Mouse (Mus musculus) embryonic facial prominence, embryonic 10.5 days (tissue): ENCODE measurements around the gene Map3k12. TPM values are rescaled to one million over a fixed set of nuclear protein-coding genes. Genes with fewer than 3 reads are reported as not detected.

Source experiments
- DNase-seq: peaks from one replicate; pipeline ENCODE4 v3.0.0-alpha.2; 2017; ENCODE audit warnings: low spot score
- H3K27ac ChIP-seq: fragments of 300-500 bp; sonication (generic); replicated peaks from 2 replicates; pipeline ENCODE4 v1.5.1; 2016; ENCODE audit warnings: mild to moderate bottlenecking
- H3K27me3 ChIP-seq: fragments of 300-500 bp; sonication (generic); replicated peaks from 2 replicates; pipeline ENCODE4 v1.6.1; 2016; ENCODE audit warnings: low read depth, mild to moderate bottlenecking; ENCODE audit not compliant: poor library complexity, severe bottlenecking
- H3K36me3 ChIP-seq: fragments of 300-500 bp; sonication (generic); replicated peaks from 2 replicates; pipeline ENCODE4 v1.6.1; 2016; ENCODE audit warnings: mild to moderate bottlenecking, moderate library complexity
- H3K4me1 ChIP-seq: fragments of 300-500 bp; sonication (generic); 2 replicates; pipeline ENCODE4 v1.6.1; 2016
- H3K4me3 ChIP-seq: fragments of 300-500 bp; sonication (generic); 2 replicates; pipeline ENCODE4 v1.5.1; 2016; ENCODE audit warnings: mild to moderate bottlenecking, moderate library complexity
- H3K9me3 ChIP-seq: fragments of 300-500 bp; sonication (generic); 2 replicates; pipeline ENCODE4 v1.6.1; 2016; ENCODE audit warnings: mild to moderate bottlenecking
- WGBS: fragments of 180-500 bp; shearing (Covaris S2); methylation state at CpG from one replicate; pipeline ENCODE4 v1.1.7; 2016; 5-methylcytosine and 5-hydroxymethylcytosine counted together
- polyA plus RNA-seq: library from polyadenylated mRNA; unstranded; fragments of >200 nt; fragmentation: Nextera tagmentation; extraction: Ambion mirVana; gene quantifications from 2 replicates; pipeline ENCODE4 v1.2.1, GENCODE M21; 2016

The Map3k12 gene
- polyA plus RNA-seq, 1 experiment from 2014 or later, result 32.3 TPM

GRCm38 (mm10) chr15:102498322-102498721, 18.5 kb downstream of the Map3k12 start:
- WGBS, result 92% methylated on average over 3 of the region's 3 CpGs
- DNase-seq, result no peak

GRCm38 (mm10) chr15:102487664-102488063, 29.2 kb downstream of the Map3k12 start:
- peaks cover 100% of the 10 kb centered on the region for H3K36me3 ChIP-seq

More at GRCm38 (mm10) chr15:102498322-102498721, 18.5 kb downstream of the Map3k12 start:
- H3K4me3 ChIP-seq, result no peak overlapping the region
- H3K9me3 ChIP-seq, result no peaks in the 10 kb centered on the region
- no peaks in the 10 kb centered on the region for H3K27me3 ChIP-seq
- H3K4me1 ChIP-seq, result no peaks in the 10 kb centered on the region
- no peak overlapping the region for H3K27ac ChIP-seq
- peaks cover 99% of the 10 kb centered on the region for H3K36me3 ChIP-seq

GRCm38 (mm10) chr15:102485853-102486252, 31.0 kb downstream of the Map3k12 start:
- 94% methylated on average over 12 of the region's 12 CpGs for WGBS
- no peaks in the 10 kb centered on the region for H3K9me3 ChIP-seq

More at GRCm38 (mm10) chr15:102487664-102488063, 29.2 kb downstream of the Map3k12 start:
- H3K27ac ChIP-seq, result no peak overlapping the region
- WGBS, result 86% methylated on average over 1 of the region's 1 CpGs
- no peaks in the 10 kb centered on the region for H3K4me1 ChIP-seq
- H3K9me3 ChIP-seq, result no peaks in the 10 kb centered on the region
- no peak for DNase-seq
- no peak overlapping the region for H3K4me3 ChIP-seq
- no peaks in the 10 kb centered on the region for H3K27me3 ChIP-seq

GRCm38 (mm10) chr15:102483136-102483535, 33.7 kb downstream of the Map3k12 start:
- Histone ChIP-seq H3K4me3 (no peak overlapping the region), H3K9me3 (no peaks in the 10 kb centered on the region), H3K4me1 (no peaks in the 10 kb centered on the region), H3K27me3 (no peaks in the 10 kb centered on the region), H3K36me3 (peaks cover 99% of the 10 kb centered on the region), H3K27ac (no peak overlapping the region)
- WGBS, result 92% methylated on average over 3 of the region's 3 CpGs
- no peak for DNase-seq

More at GRCm38 (mm10) chr15:102485853-102486252, 31.0 kb downstream of the Map3k12 start:
- Histone ChIP-seq H3K27ac (no peak overlapping the region), H3K36me3 (peaks cover 99% of the 10 kb centered on the region), H3K27me3 (no peaks in the 10 kb centered on the region), H3K4me3 (no peak overlapping the region), H3K4me1 (no peaks in the 10 kb centered on the region)
- no peak for DNase-seq

DNA sequence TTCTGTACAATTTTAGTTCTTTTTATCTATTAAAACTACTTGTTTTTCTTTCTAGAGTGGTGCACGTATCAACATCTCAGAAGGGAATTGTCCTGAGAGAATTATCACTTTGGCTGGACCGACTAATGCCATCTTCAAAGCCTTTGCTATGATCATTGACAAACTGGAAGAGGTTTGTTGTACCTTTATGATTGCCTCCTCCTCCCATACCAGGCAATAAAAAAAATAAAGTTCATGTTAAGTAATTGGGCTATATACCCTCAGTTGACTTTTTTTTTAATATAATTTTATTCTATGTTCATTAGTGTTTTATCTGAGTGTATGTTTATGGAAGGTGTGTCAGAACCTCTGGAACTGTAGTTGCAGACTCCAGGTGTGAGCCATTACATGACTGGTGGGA, 42.3 kb downstream of the Map3k12 start:
- Histone ChIP-seq H3K36me3 (peaks cover 68% of the 10 kb centered on the region), H3K27me3 (no peaks in the 10 kb centered on the region), H3K4me3 (no peak overlapping the region), H3K4me1 (peaks cover 17% of the 10 kb centered on the region), H3K27ac (no peak overlapping the region), H3K9me3 (no peaks in the 10 kb centered on the region)
- no peak for DNase-seq
- 95% methylated on average over 2 of the region's 2 CpGs for WGBS

- Histone ChIP-seq H3K4me3 (peak overlapping the region; percentile 5; the same call in 1 of the 2 replicates), H3K27me3 (no peaks in the 10 kb centered on the region), H3K4me1 (peaks cover 17% of the 10 kb centered on the region), H3K36me3 (peaks cover 65% of the 10 kb centered on the region), H3K9me3 (0 out of 2 replicates have a peak, but pooled peaks cover 3% of the 10 kb centered on the region), H3K27ac (no peak overlapping the region)
- WGBS, result 77% methylated on average over 2 of the region's 2 CpGs
- no peak for DNase-seq
Measured at GRCm38 (mm10) chr15:102473246-102473645, 43.6 kb downstream of the Map3k12 start.

DNA sequence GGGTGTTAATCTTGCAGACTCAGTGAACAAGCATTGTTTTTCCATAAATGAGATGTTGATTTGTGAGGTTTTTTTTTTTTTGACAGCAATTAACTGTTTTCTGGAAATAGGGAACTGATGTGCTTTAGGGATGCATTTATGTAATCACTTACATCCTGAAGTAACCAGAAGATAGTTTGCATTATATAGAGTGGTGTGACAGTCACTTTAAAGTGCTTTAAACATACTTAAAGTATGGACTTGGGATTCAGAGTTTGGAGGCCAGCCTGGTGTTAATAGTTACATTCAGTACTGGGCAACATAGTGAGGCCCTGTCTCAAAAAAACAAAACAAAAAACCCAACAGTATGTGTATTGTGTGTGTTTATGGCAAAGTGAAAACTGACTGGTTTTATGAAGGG, 45.1 kb downstream of the Map3k12 start:
- peaks cover 50% of the 10 kb centered on the region for H3K36me3 ChIP-seq
- no peak for DNase-seq

DNA sequence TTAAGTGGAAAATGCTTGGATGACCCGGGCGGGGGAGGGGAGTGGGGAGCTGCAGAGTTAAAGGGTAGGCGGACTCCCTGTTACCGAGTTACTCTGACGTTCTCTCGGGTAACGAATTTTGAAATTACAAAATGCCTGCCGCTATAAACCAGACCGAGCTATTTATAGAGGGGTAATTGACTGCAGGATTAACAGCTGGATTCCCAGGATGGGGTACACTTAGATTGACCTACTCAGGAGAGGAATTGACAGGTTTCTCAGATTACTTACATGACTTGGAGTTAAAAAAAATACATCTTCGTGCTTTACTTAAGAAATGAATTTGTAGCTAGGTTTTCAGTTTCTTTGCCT, 45.6 kb downstream of the Map3k12 start:
- H3K9me3 ChIP-seq, result 0 out of 2 replicates have a peak, but pooled peaks cover 3% of the 10 kb centered on the region
- H3K4me1 ChIP-seq, result peaks cover 17% of the 10 kb centered on the region
- WGBS, result under 1% methylated on average over 10 of the region's 10 CpGs
- H3K27me3 ChIP-seq, result no peaks in the 10 kb centered on the region
- H3K4me3 ChIP-seq, result peak overlapping the region; percentile 95
- DNase-seq, result no peak
- peak overlapping the region; percentile 99 for H3K27ac ChIP-seq
- peaks cover 46% of the 10 kb centered on the region for H3K36me3 ChIP-seq

More for the DNA sequence above, 45.1 kb downstream of the Map3k12 start:
- Histone ChIP-seq H3K4me3 (peak overlapping the region; percentile 95), H3K27ac (no peak overlapping the region), H3K27me3 (no peaks in the 10 kb centered on the region), H3K4me1 (peaks cover 17% of the 10 kb centered on the region), H3K9me3 (0 out of 2 replicates have a peak, but pooled peaks cover 3% of the 10 kb centered on the region)

DNA sequence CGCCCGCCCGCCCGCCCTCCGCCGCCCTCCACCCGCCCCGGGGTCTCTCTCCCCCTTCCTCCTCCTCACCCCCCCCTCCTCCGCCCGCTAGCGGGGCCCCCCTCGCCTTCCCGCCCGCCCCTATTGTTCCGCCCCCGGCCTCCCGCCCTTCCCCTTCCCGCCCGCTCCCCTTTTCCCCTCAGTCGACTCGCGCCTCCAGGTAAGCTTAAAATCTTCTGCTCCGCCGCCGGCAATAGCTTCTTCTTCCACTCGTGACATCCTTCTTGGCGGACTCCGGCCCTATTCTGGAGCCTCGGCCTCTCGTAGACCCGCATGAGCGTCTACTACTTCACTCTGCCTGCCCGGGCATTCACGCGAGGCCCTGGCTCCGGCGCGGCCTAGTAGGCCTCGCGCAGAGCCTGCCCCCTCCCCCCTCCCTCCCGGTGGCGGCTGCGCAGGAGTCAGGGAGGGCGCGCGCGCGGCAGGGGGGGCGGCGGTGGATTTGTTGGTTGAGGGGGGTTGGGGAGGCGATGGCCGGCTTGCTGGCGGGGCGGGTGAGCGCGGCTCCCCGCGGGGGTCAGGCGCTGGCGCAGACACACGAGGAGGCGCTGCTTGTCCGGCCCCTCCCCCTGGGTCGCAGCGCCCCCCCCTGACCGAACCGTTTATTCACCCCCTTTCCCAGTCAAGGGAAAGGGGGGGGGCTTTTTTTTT, 46.1 kb downstream of the Map3k12 start:
- H3K4me3 ChIP-seq, result peak overlapping the region; percentile 95
- DNase-seq, result peak; percentile 91
- 2% methylated on average over 51 of the region's 67 CpGs for WGBS
- H3K36me3 ChIP-seq, result peaks cover 41% of the 10 kb centered on the region
- peak overlapping the region; percentile 99 for H3K27ac ChIP-seq
- H3K4me1 ChIP-seq, result peaks cover 17% of the 10 kb centered on the region
- H3K9me3 ChIP-seq, result 0 out of 2 replicates have a peak, but pooled peaks cover 3% of the 10 kb centered on the region
- no peaks in the 10 kb centered on the region for H3K27me3 ChIP-seq

GRCm38 (mm10) chr15:102470183-102470604, 46.7 kb downstream of the Map3k12 start, which contains the start of gene Pcbp2:
Gene Pcbp2, plus strand, starts transcription at chr15:102470539.
- Histone ChIP-seq H3K36me3 (peaks cover 35% of the 10 kb centered on the region), H3K27me3 (no peaks in the 10 kb centered on the region), H3K4me3 (peak within 1 kb of the TSS; percentile 95), H3K9me3 (0 out of 2 replicates have a peak, but pooled peaks cover 3% of the 10 kb centered on the region), H3K27ac (peak within 1 kb of the TSS; percentile 99), H3K4me1 (peaks cover 17% of the 10 kb centered on the region)
- DNase-seq, result peak; percentile 98
- under 1% methylated on average over 36 of the region's 40 CpGs for WGBS

- no peak overlapping the region for H3K27ac ChIP-seq
- H3K4me3 ChIP-seq, result no peak overlapping the region
- H3K36me3 ChIP-seq, result peaks cover 21% of the 10 kb centered on the region
- DNase-seq, result no peak
- 95% methylated on average over 9 of the region's 9 CpGs for WGBS
- 0 out of 2 replicates have a peak, but pooled peaks cover 3% of the 10 kb centered on the region for H3K9me3 ChIP-seq
- peaks cover 17% of the 10 kb centered on the region for H3K4me1 ChIP-seq
- H3K27me3 ChIP-seq, result no peaks in the 10 kb centered on the region
Measured at GRCm38 (mm10) chr15:102468675-102469370, 48.0 kb downstream of the Map3k12 start.

GRCm38 (mm10) chr15:102463666-102464065, 53.2 kb downstream of the Map3k12 start:
- Histone ChIP-seq H3K4me3 (no peak overlapping the region), H3K36me3 (peaks cover 17% of the 10 kb centered on the region), H3K27ac (no peak overlapping the region), H3K9me3 (0 out of 2 replicates have a peak, but pooled peaks cover 2% of the 10 kb centered on the region), H3K4me1 (peaks cover 19% of the 10 kb centered on the region), H3K27me3 (no peaks in the 10 kb centered on the region)
- no peak for DNase-seq
